In the genomic region with DNA sequence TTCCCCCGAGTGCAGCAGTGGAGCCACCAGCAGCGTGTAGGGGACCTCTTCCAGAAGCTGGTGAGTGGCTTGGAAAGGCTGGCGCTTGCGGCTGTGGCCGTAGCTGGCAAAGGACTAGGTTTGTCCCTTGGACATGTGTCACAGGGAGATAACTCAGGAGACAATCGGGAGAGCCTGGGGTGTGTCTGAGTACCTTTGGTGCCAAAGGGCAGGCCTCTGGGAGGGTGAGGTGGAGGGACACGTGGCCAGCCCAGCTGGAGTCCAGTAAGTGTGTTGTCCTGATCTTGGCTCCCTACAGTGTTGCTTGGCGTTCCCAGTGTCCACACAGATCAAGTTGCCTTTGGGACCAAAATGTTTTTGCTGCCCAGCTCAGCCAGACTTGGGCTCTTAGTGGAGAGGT, we compare ENCODE assay signal across 15 mouse cellular contexts.
DNase-seq lines count a peak whose midpoint lies in the region; ATAC-seq and TF ChIP-seq lines count a peak whose summit lies in the region.
"Had no signal": no experiment of that assay in that cellular context is flagged by ENCODE, and none has a peak within 500 bp of the region (broad histone marks: within the 10 kb centered on the region; RNA-seq: fewer than 3 reads in every experiment).

No protein-coding gene starts in this region.

- H3K9ac ChIP-seq in heart, adult 2 months (ENCODE audit: low read depth, low read length) = no peak overlapping the region
- no peak overlapping the region for H3K9ac ChIP-seq in heart, embryonic 12.5 days
- no peak overlapping the region for H3K9ac ChIP-seq in intestine, embryonic 15.5 days
- H3K9ac ChIP-seq: forebrain, embryonic 12.5 days; liver, embryonic 15.5 days; neural tube, embryonic 13.5 days had no signal

- H3K4me1 ChIP-seq in heart, adult 2 months (ENCODE audit: control insufficient read depth, insufficient read depth, low read length) = peaks cover 12% of the 10 kb centered on the region
- peaks cover 3% of the 10 kb centered on the region; the same call in 1 of the 2 replicates for H3K4me1 ChIP-seq in heart, embryonic 12.5 days (replicated peaks)
- no peaks in the 10 kb centered on the region; the same call in 1 of the 2 replicates for H3K4me1 ChIP-seq in intestine, embryonic 15.5 days (replicated peaks)

- H3K36me3 ChIP-seq in heart, adult 2 months (ENCODE audit: control insufficient read depth, insufficient read depth, low read length) = no peaks in the 10 kb centered on the region
- H3K36me3 ChIP-seq in heart, embryonic 12.5 days = peaks cover 51% of the 10 kb centered on the region
- peaks cover 17% of the 10 kb centered on the region for H3K36me3 ChIP-seq in intestine, embryonic 15.5 days

- no peak for ATAC-seq in heart, embryonic 12.5 days (ENCODE audit: insufficient number of reproducible peaks, low FRiP score)
- peak; percentile 68 for ATAC-seq in intestine, embryonic 15.5 days
- ATAC-seq: hindbrain, postnatal 0 days had no signal

- intact Hi-C loops in heart, adult 2 months (cut with DNase I) = loop anchor here (5.0 kb wide), 1 partner anchor 39 kb away; no protein-coding TSS in a partner anchor

- no peaks in the 10 kb centered on the region for H3K79me2 ChIP-seq in heart, adult 2 months (replicated peaks; ENCODE audit: control insufficient read depth, insufficient read depth, low read length)

- TF ChIP-seq CTCF in heart, adult 2 months (IDR thresholded peaks at IDR 0.05) = no peak

- H3K4me3 ChIP-seq in heart, adult 2 months = no peak overlapping the region
- no peak overlapping the region for H3K4me3 ChIP-seq in heart, embryonic 12.5 days
- H3K4me3 ChIP-seq in intestine, embryonic 15.5 days (replicated peaks) = no peak overlapping the region
- H3K4me3 ChIP-seq: forebrain, embryonic 12.5 days; liver, embryonic 15.5 days; neural tube, embryonic 13.5 days had no signal

- H3K27ac ChIP-seq in heart, adult 2 months = no peak overlapping the region
- no peak overlapping the region for H3K27ac ChIP-seq in heart, embryonic 12.5 days (ENCODE audit: poor library complexity, severe bottlenecking)
- H3K27ac ChIP-seq in intestine, embryonic 15.5 days = no peak overlapping the region
- H3K27ac ChIP-seq: forebrain, embryonic 12.5 days; hindbrain, postnatal 0 days; liver, embryonic 15.5 days; macrophage; neural tube, embryonic 13.5 days had no signal

- no peak for TF ChIP-seq POLR2A in heart, adult 2 months (IDR thresholded peaks at IDR 0.05; ENCODE audit: insufficient read depth, low read depth, low read length)

- WGBS in heart, adult 2 months = 44% methylated on average over 8 of the region's 8 CpGs
- 62% methylated on average over 8 of the region's 8 CpGs for WGBS in heart, embryonic 12.5 days
- WGBS in intestine, embryonic 15.5 days = 70% methylated on average over 8 of the region's 8 CpGs

- no peaks in the 10 kb centered on the region; the same call in none of the 2 replicates for H3K9me3 ChIP-seq in heart, embryonic 12.5 days (replicated peaks)
- no peaks in the 10 kb centered on the region for H3K9me3 ChIP-seq in intestine, embryonic 15.5 days
- H3K9me3 ChIP-seq: forebrain, embryonic 12.5 days; liver, embryonic 15.5 days; neural tube, embryonic 13.5 days had no signal

- peak; percentile 42 for DNase-seq in adrenal gland, adult 2 months
- no peak for DNase-seq in adrenal gland, adult (ENCODE audit: inconsistent age in 2 of 2, low spot score in 1 of 2)
- peak; percentile 60 to 81 for DNase-seq in heart, adult 2 months
- peak; percentile 44 to 72 for DNase-seq in gastrocnemius, adult 8-10 months (ENCODE audit: low spot score in 2 of 2)
- no peak for DNase-seq in spleen, postnatal 10 days (ENCODE audit: low spot score in 2 of 2)
- DNase-seq in left cerebral cortex, adult 18-20 months (ENCODE audit: low spot score in 2 of 2) = no peak
- DNase-seq: left cerebral cortex, postnatal 4 days; thymus, adult 18-20 months had no signal

- peak; percentile 80 for TF ChIP-seq EP300 in heart, adult 2 months (IDR thresholded peaks at IDR 0.05; ENCODE audit: insufficient read depth, low read depth, low read length)

- no peaks in the 10 kb centered on the region for H3K27me3 ChIP-seq in heart, adult 2 months (ENCODE audit: control insufficient read depth, insufficient read depth, low read length)
- H3K27me3 ChIP-seq in heart, embryonic 12.5 days (replicated peaks) = no peaks in the 10 kb centered on the region
- H3K27me3 ChIP-seq in intestine, embryonic 15.5 days (replicated peaks) = no peaks in the 10 kb centered on the region
- H3K27me3 ChIP-seq: forebrain, embryonic 12.5 days; liver, embryonic 15.5 days; neural tube, embryonic 13.5 days had no signal

- H3K4me2 ChIP-seq in heart, embryonic 12.5 days = no peak overlapping the region
- H3K4me2 ChIP-seq in intestine, embryonic 15.5 days (replicated peaks) = no peak overlapping the region
- H3K4me2 ChIP-seq: forebrain, embryonic 12.5 days; liver, embryonic 15.5 days; neural tube, embryonic 13.5 days had no signal

Comparison
In these comparisons a context has a peak if more than half of its experiments do, and no peak if none do; other contexts are left out.
1. DNase-seq: peak in adrenal gland, adult 2 months (single experiment), heart, adult 2 months (2 of 2) and gastrocnemius, adult 8-10 months (2 of 2); none in adrenal gland, adult (0 of 2), spleen, postnatal 10 days (0 of 2) and left cerebral cortex, adult 18-20 months (0 of 2).